7 mouse cellular contexts compared by ENCODE assay signal in genomic region chr9:111314219-111314618, GRCm38 (mm10). TPM values are rescaled to one million over a fixed set of nuclear protein-coding genes. Genes with fewer than 3 reads are reported as not detected.
DNase-seq lines count a peak whose midpoint lies in the region; ATAC-seq and TF ChIP-seq lines count a peak whose summit lies in the region.

No protein-coding gene starts in this region.

- no peak overlapping the region for H3K27ac ChIP-seq in midbrain, embryonic 10.5 days (replicated peaks)
- no peak overlapping the region for H3K27ac ChIP-seq in midbrain, embryonic 16.5 days (ENCODE audit: low read length)
- no peak overlapping the region for H3K27ac ChIP-seq in limb, embryonic 14.5 days (replicated peaks; ENCODE audit: low read depth, low read length)

- no peak for ATAC-seq in midbrain, embryonic 16.5 days
- ATAC-seq in limb, embryonic 14.5 days (ENCODE audit: low FRiP score, low read depth), result no peak

- peaks cover 18% of the 10 kb centered on the region for H3K4me1 ChIP-seq in midbrain, embryonic 10.5 days
- peaks cover 2% of the 10 kb centered on the region for H3K4me1 ChIP-seq in midbrain, embryonic 16.5 days (ENCODE audit: control insufficient read depth, insufficient read depth, low read length)
- H3K4me1 ChIP-seq in limb, embryonic 14.5 days (ENCODE audit: control insufficient read depth, insufficient read depth, low read length), result 0 out of 2 replicates have a peak, but pooled peaks cover 6% of the 10 kb centered on the region

- no peak for TF ChIP-seq POLR2A in limb, embryonic 14.5 days (IDR thresholded peaks at IDR 0.05; ENCODE audit: borderline replicate concordance, extremely low read depth, insufficient read depth, insufficient read length)

- H3K9me3 ChIP-seq in midbrain, embryonic 10.5 days (replicated peaks), result peaks cover 16% of the 10 kb centered on the region
- no peaks in the 10 kb centered on the region; the same call in 1 of the 2 replicates for H3K9me3 ChIP-seq in midbrain, embryonic 16.5 days (replicated peaks; ENCODE audit: control insufficient read depth, low read length, poor library complexity, severe bottlenecking)
- H3K9me3 ChIP-seq in limb, embryonic 14.5 days (ENCODE audit: control insufficient read depth, low read length), result peaks cover 14% of the 10 kb centered on the region; the same call in 1 of the 2 replicates

- peaks cover 62% of the 10 kb centered on the region for H3K27me3 ChIP-seq in midbrain, embryonic 10.5 days (ENCODE audit: low read depth, poor library complexity, severe bottlenecking)
- H3K27me3 ChIP-seq in midbrain, embryonic 16.5 days (ENCODE audit: control insufficient read depth, insufficient read depth, low read depth, low read length), result peaks cover 30% of the 10 kb centered on the region
- peaks cover 55% of the 10 kb centered on the region for H3K27me3 ChIP-seq in limb, embryonic 14.5 days (ENCODE audit: control insufficient read depth, insufficient read depth, low read length)

- H3K36me3 ChIP-seq in midbrain, embryonic 10.5 days, result no peaks in the 10 kb centered on the region
- H3K36me3 ChIP-seq in midbrain, embryonic 16.5 days (ENCODE audit: control insufficient read depth, insufficient read depth, low read length), result 0 out of 2 replicates have a peak, but pooled peaks cover 3% of the 10 kb centered on the region
- no peaks in the 10 kb centered on the region for H3K36me3 ChIP-seq in limb, embryonic 14.5 days (ENCODE audit: control insufficient read depth, insufficient read depth, low read length)

- DNase-seq in midbrain, embryonic 10.5 days (ENCODE audit: low spot score), result peak; percentile 34
- DNase-seq in T-cell, adult 2 months (ENCODE audit: low spot score), result peak; percentile 12
- DNase-seq in cerebellum, adult 8-10 months, result peak; percentile 34
- peak; percentile 61 for DNase-seq in heart, postnatal 4 days
- DNase-seq in limb, embryonic 14.5 days (ENCODE audit: low spot score), result peak; percentile 21
- peak; percentile 84 to 89 for DNase-seq in right cerebral cortex, adult 2 months (ENCODE audit: low spot score in 2 of 2)

- no peak overlapping the region for H3K4me2 ChIP-seq in midbrain, embryonic 16.5 days (ENCODE audit: low read length)
- no peak overlapping the region for H3K4me2 ChIP-seq in limb, embryonic 14.5 days (replicated peaks; ENCODE audit: low read depth, low read length, severe bottlenecking)

- no peak overlapping the region for H3K9ac ChIP-seq in midbrain, embryonic 16.5 days (ENCODE audit: low read depth, low read length)
- H3K9ac ChIP-seq in limb, embryonic 14.5 days (ENCODE audit: low read depth, low read length, severe bottlenecking), result no peak overlapping the region

- 47% methylated on average over 5 of the region's 5 CpGs for WGBS in midbrain, embryonic 10.5 days
- WGBS in midbrain, embryonic 16.5 days, result 32% methylated on average over 5 of the region's 5 CpGs
- WGBS in limb, embryonic 14.5 days, result 37% methylated on average over 5 of the region's 5 CpGs

- no peak overlapping the region for H3K4me3 ChIP-seq in midbrain, embryonic 10.5 days
- no peak overlapping the region for H3K4me3 ChIP-seq in midbrain, embryonic 16.5 days (ENCODE audit: low read depth, low read length)
- H3K4me3 ChIP-seq in limb, embryonic 14.5 days (replicated peaks; ENCODE audit: low read length), result no peak overlapping the region

RNA-seq across cellular contexts. Expression of gene Trank1, which starts 2.7 kb away (rescaled TPM):
- polyA plus RNA-seq in midbrain, embryonic 10.5 days (2016; fragmentation: Nextera tagmentation; extraction: Ambion mirVana), result 0.05 and 0.39 TPM in 2 replicates
- polyA plus RNA-seq in midbrain, embryonic 16.5 days (2015; fragmentation: Nextera tagmentation; extraction: Ambion mirVana), result 17.7 and 20.7 TPM in 2 replicates
- total RNA-seq in heart, postnatal 4 days (2021), result under 1 TPM; 0.10 to 0.14 TPM
- polyA plus RNA-seq in limb, embryonic 14.5 days (2012; rRNA removed), result 1.2 and 1.4 TPM in 2 replicates
- polyA plus RNA-seq in limb, embryonic 14.5 days (2014; fragmentation: Nextera tagmentation; extraction: Ambion mirVana), result 0.35 and 0.83 TPM in 2 replicates

RNA-seq across cellular contexts. Expression of gene Epm2aip1, which starts 42.5 kb away (rescaled TPM):
- polyA plus RNA-seq in midbrain, embryonic 10.5 days (2016; fragmentation: Nextera tagmentation; extraction: Ambion mirVana), result 25.3 and 30.4 TPM in 2 replicates
- polyA plus RNA-seq in midbrain, embryonic 16.5 days (2015; fragmentation: Nextera tagmentation; extraction: Ambion mirVana), result 71.7 and 74.6 TPM in 2 replicates
- total RNA-seq in heart, postnatal 4 days (2021), result 10 to 100 TPM; 32.5 to 35.4 TPM
- polyA plus RNA-seq in limb, embryonic 14.5 days (2012; rRNA removed), result 45.2 and 47.8 TPM in 2 replicates
- 45.4 and 47.3 TPM in 2 replicates for polyA plus RNA-seq in limb, embryonic 14.5 days (2014; fragmentation: Nextera tagmentation; extraction: Ambion mirVana)

RNA-seq across cellular contexts. Expression of gene Mlh1, which starts 42.6 kb away (rescaled TPM):
- polyA plus RNA-seq in midbrain, embryonic 10.5 days (2016; fragmentation: Nextera tagmentation; extraction: Ambion mirVana), result 51.9 and 54.3 TPM in 2 replicates
- polyA plus RNA-seq in midbrain, embryonic 16.5 days (2015; fragmentation: Nextera tagmentation; extraction: Ambion mirVana), result 27.3 and 31.0 TPM in 2 replicates
- total RNA-seq in heart, postnatal 4 days (2021), result 10 to 100 TPM; 24.3 to 25.0 TPM
- 46.5 and 52.2 TPM in 2 replicates for polyA plus RNA-seq in limb, embryonic 14.5 days (2012; rRNA removed)
- 33.5 and 35.4 TPM in 2 replicates for polyA plus RNA-seq in limb, embryonic 14.5 days (2014; fragmentation: Nextera tagmentation; extraction: Ambion mirVana)

Comparison
In these comparisons a context has a peak if more than half of its experiments do, and no peak if none do; other contexts are left out.
1. DNase-seq: peak in every context shown above with its lines; median percentile 86 in right cerebral cortex, adult 2 months; 61 in heart, postnatal 4 days; 34 in midbrain, embryonic 10.5 days; 34 in cerebellum, adult 8-10 months; 21 in limb, embryonic 14.5 days; 12 in T-cell, adult 2 months.